Mouse (Mus musculus) MEL (cell line): ENCODE measurements around the gene Nsun6.

Source experiments
- CTCF ChIP-seq, 3 experiments: IDR thresholded peaks in 2 of 3; conservative IDR thresholded peaks in 1 of 3; 2 replicates each; pipeline ENCODE4 v1.5.1; 2011 to 2012; ENCODE audit warnings: low read length in 3 of 3, low read depth in 2 of 3, mild to moderate bottlenecking in 2 of 3, improper control_type of control experiment in 1 of 3, inconsistent platforms in 1 of 3, mixed read lengths in 1 of 3, moderate library complexity in 1 of 3; ENCODE audit not compliant: control insufficient read depth in 1 of 3, insufficient read depth in 1 of 3, poor library complexity in 1 of 3, severe bottlenecking in 1 of 3
- NRF1 ChIP-seq: IDR thresholded peaks from 2 replicates; pipeline ENCODE4 v1.6.1; 2014; ENCODE audit warnings: low read depth, mild to moderate bottlenecking, inconsistent platforms, low read length, improper control_type of control experiment, moderate library complexity; ENCODE audit not compliant: poor library complexity, insufficient read depth, severe bottlenecking
- SIN3A ChIP-seq: IDR thresholded peaks from 2 replicates; pipeline ENCODE4 v1.6.1; 2012; ENCODE audit warnings: low read length, improper control_type of control experiment, inconsistent platforms

DNA sequence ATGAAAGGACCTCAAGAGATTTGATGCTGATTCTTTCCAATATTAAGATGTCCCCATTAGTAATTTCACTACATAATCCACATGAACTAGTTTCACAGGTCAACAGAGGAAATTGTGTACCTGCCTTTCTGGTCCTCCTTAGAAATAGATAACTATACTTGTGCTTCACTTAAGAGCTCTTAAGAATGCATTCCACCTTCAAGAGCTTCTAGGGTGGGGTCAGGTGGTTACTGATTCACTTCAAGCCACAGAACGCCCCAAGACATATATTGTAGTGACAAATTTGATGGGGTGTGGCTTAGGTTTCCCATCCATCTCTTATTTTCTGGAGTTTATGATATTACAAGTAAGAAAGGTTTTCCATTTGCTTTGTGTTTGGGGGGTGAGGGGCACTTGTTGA lies 32.4 kb upstream of the Nsun6 start:
- no peak for TF ChIP-seq CTCF (IDR thresholded peaks at IDR 0.05 in 2 of 3, conservative IDR thresholded peaks at IDR 0.05 in 1 of 3; ENCODE audit: control insufficient read depth in 1 of 3, insufficient read depth in 1 of 3, low read depth in 2 of 3, low read length in 3 of 3, poor library complexity in 1 of 3, severe bottlenecking in 1 of 3)
- TF ChIP-seq NRF1 = no peak
- TF ChIP-seq SIN3A = no peak
